Mouse (Mus musculus) MN1 (cell line): Measurements from ENCODE around the gene Foxi3.

Experiments
- DNase-seq: peaks from one replicate; pipeline ENCODE4 v3.0.0-alpha.2; 2016; ENCODE audit warnings: low spot score

Gene Foxi3

GRCm38 (mm10) chr6:70956285-70956912 lies at the start of gene Foxi3:
TSS of gene Foxi3 (plus strand) at chr6:70956531.
- peak; percentile 8 for DNase-seq

GRCm38 (mm10) chr6:70909572-70909971 lies 46.8 kb upstream of the Foxi3 start:
- DNase-seq = no peak

- DNase-seq = no peak
These were observed 46.0 kb upstream of the Foxi3 start for GRCm38 (mm10) chr6:70910285-70910684.

DNA sequence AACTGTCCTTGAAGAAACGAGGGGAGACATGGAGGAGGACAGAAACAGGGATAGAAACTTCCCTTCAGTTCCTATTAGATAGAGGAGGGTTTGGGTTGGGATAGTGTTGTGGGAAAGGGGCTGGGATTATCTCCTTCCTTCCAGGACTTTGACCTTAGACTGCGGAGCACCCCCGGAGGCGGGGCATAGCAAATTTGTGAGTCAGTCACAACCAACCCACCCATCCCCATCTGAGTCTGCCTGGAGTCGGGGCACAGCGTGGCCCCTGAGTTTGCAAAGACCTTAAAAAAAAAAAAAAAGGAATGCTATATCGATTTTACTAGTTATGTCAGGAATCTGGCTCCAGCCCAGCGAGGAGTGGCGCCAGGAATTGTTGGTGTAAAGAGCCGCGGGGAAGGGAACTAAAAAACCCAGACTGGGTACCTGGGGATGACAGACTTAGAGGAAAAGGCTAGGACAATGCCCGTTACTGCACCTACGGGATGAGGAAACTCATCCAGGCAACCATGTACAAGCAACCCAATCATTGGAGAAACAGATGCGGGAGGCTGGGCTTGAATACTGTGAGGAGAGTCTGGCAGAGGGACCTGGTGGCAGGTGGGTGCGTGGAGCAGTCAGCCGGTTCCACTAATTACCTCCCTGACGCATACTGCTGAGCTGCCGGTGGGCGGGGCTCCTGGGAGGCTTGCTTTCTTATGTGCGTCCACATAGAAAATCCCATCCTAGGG lies 44.5 kb upstream of the Foxi3 start:
- DNase-seq = no peak

DNA sequence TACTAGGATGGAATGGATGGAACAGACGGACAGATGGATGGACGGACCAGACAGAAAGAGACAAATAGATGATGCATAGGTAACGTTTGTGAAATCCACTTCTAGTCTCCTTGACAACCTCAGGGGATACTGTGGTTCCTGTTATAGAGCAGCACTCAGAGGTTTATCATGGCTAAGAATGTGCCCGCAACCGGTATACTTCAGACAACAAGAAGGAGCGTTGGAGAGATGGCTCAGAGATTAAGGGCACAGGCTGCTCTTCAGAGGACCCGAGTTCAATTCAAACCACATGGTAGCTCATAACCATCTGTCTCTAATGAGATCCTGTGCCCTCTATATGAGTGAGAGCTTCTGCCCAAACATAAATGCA lies 44.0 kb upstream of the Foxi3 start:
- DNase-seq = no peak

- DNase-seq = no peak
These were observed 37.5 kb upstream of the Foxi3 start, which contains the start of gene Tex37 for GRCm38 (mm10) chr6:70918827-70919226. TSS of gene Tex37 (minus strand) at chr6:70918927.

DNA sequence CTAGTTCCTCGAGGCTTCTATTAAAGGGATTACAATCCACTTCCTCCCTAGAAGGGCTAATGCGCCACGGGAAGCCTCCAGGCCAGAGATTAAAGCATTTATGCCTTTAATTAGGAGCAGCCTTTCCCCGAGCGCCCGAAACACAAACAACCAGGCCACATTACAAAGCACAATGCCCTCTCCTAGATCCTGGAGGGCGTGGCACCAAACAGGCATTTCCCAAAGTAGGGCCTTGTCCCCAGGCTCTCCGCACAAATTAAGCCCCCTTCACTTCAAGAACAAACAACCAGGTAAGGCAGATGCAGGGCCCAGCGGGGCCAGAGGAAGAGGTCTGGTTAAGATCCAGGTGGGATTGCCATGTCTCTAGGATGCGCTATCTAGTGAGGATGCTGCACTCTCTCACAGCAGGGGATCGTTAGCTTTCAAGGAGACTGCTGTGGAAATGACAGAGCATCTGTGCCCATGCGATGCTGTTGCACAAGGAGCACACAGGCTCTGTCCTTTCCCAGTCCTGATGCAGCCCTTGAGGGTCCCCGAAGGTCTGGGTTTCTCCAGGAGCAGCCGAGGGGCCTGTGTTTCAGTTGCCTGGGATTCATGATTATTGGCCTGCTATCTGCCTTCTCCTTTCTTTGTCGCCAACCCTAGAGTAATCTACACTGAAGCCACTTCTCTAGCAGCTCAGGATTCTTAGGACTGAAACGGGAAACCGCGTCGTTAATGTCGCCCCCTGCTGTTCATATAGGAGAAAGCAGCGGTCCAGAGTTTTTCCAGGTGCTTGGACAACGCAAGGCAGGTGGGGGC lies 34.9 kb upstream of the Foxi3 start:
- peak; percentile 55 for DNase-seq

DNA sequence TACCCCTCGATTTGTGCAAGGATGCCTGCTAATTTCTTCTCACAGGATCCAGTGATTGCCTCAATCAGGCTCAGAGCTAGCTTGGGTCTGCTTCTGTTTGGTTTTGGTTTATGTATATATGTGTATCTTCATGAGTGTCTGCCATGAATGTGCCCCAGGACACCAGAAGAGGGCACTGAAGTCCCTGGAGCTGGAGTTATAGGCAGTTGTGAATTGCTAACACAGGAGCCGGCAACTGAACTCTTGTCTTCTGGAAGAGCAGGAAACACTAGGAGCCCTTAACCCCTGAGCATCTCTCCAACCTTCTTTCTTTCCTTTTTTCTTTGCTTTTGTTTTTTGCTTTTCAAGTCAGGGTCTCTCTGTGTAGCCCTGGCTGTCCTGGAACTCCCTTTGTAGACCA lies 24.5 kb upstream of the Foxi3 start:
- no peak for DNase-seq

GRCm38 (mm10) chr6:70953274-70953673 lies 3.1 kb upstream of the Foxi3 start:
- no peak for DNase-seq

DNA sequence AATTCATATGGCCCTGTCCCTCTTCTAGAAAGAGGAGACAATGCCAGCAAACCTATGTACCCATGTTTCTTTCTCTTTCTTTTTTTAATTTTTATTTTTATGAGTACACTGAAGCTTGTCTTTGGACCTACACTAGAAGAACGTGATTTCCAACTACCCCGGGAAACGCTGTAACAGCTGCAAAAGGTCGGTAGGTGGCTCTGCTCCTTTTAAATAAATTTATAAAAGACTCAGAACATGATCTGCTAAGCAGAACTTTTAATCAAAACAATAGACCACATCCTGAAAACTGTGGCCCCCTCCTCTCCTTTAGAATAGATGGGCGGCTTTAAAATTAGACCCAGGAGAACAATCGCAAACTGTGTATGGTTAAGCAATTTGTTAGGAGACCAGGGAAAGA lies 2.3 kb upstream of the Foxi3 start:
- DNase-seq = peak; percentile 8

DNA sequence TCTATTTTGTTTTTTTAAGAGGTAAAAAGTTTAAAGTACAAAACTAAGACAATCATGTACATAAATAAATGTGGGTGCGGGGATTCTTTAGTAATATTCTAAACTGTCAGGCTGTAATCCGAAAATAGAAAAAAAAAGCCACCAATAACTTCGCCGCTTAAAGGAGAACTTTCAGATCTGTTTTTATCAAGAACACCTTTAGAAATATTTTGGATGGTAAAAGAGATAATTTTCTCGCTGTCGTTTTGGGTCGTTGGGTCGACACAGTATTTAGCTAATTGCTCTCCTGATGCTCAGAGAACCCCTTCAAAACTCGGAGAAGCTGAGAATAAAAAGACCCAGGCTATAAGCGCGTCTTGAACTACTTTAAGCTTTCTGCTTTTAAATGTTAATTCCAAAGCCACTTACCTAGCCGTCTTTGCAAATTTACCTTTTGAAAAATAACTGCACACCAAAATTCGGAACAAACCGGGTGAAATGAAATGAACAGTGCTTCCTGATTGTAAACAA lies 985 bp upstream of the Foxi3 start:
- no peak for DNase-seq

DNA sequence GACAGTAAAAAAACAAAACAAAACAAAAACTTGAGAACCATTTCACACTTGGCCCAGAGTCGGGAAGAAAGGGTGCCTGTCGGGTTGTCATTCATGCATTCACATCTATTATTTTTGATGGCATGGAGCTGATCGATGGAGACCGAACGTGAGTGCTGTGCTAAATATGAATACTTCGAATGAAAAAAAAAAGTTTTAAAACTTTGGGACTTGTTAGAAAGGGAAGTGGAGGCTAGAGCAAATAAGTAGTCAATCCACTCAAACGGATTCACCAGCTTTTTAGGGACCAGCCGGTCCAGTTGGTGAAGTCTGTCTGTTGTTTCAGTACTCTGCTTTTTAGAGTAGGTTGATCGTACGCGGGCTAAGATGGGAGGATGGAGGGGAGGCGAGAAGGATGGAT lies 490 bp upstream of the Foxi3 start:
- no peak for DNase-seq

DNA sequence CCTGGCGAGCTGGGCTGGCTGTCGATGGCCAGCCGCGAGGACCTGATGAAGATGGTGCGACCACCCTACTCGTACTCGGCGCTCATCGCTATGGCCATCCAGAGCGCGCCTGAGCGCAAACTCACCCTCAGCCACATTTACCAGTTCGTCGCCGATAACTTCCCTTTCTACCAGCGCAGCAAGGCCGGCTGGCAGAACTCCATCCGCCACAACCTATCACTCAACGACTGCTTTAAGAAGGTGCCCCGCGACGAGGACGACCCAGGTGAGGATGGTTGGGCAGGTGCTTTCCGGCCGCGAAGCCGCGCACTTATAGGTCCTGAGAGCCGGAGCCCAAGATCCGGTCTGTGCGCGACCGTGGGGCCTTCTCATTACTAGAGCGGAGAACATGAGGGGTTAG lies 605 bp downstream of the Foxi3 start:
- no peak for DNase-seq

- DNase-seq = no peak
These were observed 1.1 kb downstream of the Foxi3 start for GRCm38 (mm10) chr6:70957341-70957940.

DNA sequence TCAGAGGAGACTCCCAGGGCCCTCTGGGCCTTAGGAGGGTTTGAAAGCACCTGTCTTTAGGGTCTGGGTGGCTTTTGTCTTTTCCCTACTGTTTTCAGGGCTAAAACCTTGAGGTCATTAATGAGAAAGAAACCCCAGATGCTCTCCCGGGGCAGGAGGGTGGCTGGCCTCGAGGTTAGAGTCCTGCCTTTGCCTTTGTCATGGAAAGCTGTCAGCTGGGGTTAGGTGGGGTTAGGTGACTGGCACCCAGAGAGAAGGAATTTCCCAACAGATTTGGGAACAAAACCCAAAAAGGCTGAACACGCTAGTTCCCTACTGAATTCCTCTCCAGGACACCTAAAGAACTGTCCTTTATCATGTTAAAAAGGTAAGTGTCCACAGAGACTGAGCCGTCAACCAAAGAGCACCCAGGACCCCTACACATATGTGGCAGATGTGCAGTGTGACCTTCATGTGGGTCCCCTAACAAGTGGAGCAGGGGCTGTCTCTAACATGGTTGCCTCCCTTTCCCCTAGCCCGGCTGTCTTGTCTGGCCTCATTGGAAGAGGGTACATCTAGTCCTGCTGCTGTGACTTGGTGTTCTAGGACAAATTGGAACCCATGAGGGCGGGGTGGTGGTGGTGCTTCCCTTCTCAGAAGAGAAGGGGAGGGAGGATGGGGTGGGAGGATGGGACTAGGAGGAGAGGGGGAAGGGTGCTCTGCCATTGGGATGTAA lies 7.9 kb downstream of the Foxi3 start:
- DNase-seq = no peak

GRCm38 (mm10) chr6:70965694-70966093 lies 9.4 kb downstream of the Foxi3 start:
- DNase-seq = no peak

GRCm38 (mm10) chr6:70967422-70967821 lies 11.1 kb downstream of the Foxi3 start:
- no peak for DNase-seq

- DNase-seq = no peak
These were observed 12.0 kb downstream of the Foxi3 start for GRCm38 (mm10) chr6:70968291-70968690.

DNA sequence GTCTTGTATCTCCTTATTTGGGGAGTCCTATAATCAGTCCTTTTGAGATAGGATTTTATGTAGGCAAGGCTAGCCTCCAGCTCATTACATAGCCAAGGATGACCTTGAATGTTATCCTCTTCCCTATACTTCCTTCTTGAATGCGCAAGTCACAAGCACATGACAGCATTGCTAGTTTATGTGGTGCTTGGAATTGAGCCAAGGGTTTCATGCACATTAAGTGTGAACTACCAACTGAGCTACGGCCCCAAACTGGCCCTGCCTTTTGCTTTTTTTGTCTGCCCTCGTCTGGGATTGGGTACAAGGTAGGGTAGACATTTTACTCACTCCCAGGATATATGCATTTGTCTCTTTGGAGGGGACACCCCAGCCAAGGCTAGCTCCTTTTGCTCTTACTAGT lies 16.7 kb downstream of the Foxi3 start:
- no peak for DNase-seq

DNA sequence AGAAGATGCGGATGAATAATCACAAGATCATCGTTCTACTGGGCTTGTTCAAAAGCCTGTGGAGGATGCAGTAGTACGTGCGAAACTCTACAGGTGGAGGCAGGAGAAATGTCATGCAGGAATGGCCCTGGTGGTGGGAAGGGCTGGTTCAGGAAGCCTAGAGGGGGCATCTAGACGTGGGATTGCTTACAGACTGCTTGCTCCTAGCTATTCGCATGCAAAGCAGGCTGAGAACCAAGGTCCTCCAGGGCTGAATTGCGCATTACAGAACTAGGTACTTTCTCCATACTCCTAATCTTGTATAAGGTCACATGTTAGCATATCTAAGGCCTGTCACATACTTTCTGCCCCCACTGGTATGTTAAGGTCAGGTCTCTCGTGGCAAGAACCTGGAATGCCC lies 24.7 kb downstream of the Foxi3 start:
- DNase-seq = no peak

GRCm38 (mm10) chr6:70982416-70982815 lies 26.1 kb downstream of the Foxi3 start:
- no peak for DNase-seq

DNA sequence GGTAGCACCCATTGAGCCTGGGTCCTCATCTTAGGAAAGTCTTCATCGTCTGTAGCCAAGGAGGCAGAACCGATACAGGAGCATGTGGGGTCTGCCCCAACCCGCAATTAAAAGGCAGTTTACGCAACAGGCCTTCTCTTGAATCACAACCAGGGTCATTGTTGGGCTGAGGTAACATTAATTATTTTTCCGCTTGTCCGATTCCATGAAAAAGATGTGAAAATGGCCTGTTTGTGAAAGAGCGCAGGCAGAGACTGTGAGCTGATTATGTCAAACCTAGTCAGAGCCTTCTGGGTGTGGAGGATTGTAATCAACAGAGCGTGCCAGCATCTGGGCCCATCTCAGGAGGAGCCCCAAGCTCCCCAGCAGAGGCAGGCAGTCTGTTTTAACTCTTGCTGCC lies 30.4 kb downstream of the Foxi3 start:
- DNase-seq = no peak
